Mouse (Mus musculus): ENCODE measurements around the gene Kifc5b.
A peak's percentile ranks its signal among the peaks of the same experiment; 100 is the strongest.
"Not testable (repeated sequence)": the region's sequence is repeated elsewhere in the genome, so short reads cannot be mapped to it uniquely, and the experiment has no call there.

The Kifc5b gene

DNA sequence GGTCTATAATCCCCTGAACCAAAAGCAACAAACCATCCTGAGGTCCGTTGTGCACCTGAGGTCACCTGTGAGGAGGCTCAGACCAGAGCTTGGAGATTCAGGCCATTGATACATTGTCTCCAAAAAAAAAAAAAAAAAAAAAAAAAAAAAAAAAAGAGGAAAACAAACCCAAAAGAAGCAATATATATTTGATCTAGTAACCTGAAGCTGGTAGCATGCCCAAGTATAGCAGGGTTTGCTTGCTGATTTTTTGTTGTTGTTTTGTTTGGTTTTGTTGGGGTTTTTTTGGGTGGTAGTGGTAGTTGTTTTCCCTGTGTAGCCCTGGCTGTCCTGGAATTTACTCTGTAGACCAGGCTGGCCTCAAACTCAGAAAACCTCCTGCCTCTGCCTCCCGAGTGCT, 1.5 kb downstream of the Kifc5b start:
- DNase-seq (ENCODE audit: low spot score in 2 of 2) = no peak

DNA sequence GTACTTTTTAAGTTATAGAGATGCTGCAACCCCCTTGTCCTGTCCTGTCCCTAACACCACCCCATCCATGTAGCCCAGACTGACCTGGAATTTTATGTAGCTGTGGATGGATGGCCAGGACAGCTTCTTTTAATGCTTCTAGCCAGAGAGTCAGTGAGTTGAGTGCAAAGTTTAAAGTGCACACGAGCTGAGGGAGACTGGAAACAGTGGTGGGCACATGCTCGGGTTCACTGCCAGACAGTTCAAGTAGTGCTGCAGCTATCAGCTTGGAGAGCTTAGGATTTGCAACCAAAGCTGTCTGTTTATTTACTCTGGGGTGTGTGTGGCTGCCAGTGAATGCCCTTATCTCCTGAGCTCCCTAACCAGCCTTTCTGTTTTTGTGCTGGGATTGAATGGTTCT, 2.6 kb downstream of the Kifc5b start:
- not testable (repeated sequence) for DNase-seq (ENCODE audit: low spot score in 2 of 2)

DNA sequence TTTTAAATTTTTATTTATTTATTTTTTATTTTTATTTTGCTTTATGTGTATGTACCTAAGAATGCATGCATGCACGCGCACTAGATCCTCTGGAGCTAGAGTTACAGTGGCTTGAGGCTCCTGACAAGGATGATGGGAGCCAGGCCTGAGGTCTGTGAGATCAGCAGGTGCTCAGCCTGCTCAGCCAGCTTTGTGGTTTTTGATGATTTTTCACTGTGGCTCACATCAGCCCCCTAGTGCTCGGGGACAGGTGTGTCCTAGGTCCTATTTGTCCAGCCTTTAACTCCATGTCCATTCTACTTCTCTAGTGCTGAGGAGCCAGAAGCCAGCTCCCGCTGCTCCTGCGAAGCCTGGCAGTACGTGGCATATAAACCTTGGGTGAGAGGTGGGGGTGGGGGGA, 5.5 kb downstream of the Kifc5b start:
- DNase-seq (ENCODE audit: low spot score in 2 of 2) = not testable (repeated sequence)

DNA sequence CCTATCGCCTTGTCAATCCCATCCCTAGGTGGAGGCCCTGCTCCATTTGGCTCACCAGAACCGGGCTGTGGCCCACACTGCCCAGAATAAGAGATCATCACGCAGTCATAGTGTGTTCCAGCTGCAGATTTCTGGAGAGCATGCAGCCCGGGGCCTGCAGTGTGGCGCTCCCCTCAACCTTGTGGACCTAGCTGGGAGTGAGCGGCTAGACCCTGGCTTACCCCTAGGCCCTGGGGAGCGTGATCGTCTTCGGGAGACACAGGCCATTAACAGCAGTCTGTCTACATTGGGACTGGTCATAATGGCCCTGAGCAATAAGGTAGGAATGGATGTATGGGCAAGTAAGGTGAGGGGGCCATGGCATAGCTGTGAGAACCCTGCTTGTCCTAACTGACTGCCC, 8.5 kb downstream of the Kifc5b start:
- not testable (repeated sequence) for DNase-seq (ENCODE audit: low spot score in 2 of 2)

DNA sequence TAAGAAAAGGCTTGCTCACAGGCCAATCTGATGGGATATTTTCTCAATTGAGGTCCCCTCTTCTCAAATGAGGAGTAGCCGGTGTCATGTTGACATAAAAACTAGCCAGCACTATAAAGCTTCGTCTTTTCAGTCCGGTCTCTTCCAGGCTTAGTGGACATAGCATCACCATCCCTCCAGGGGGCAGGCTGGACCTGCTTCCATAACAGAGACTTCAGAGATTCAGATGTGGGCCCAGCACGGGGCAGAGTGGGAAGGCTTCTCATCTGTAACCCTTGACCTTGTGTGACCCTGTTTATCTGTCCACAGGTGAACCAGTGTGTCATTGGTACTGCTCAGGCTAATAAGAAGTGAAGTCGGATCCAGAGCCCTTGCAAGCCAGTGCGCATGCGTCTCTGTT, 14.9 kb downstream of the Kifc5b start:
- DNase-seq (ENCODE audit: low spot score in 2 of 2) = peak; percentile 41 to 61

DNA sequence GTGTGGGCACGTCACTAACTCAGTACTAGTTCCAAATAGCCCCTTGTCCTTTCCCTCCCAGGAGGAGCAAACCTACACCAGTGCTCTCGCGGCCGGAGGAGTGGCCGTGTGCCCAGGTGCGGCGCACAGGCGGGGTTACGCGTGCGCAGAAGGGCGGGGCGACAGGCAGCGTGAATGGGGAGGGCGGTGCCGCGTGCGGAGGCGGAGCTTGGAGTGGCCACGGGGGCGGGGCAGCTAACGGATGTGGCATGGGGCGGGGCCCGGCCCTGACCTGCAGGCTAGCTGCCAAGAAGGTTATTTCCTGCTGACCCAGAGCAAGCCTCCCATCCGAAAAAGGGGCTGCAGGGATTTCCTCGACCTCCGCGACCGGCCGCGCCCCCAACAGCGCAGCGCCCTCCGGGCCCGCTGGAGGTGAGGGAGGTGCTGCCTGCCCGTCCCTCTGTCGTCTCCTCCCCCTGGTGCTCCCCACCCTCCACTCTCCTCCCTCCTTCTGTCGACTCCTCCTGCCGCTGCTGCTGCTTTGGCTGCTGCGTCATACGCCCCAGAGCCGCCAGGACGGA, 16.0 kb downstream of the Kifc5b start, which contains the start of gene Phf1:
Phf1 (plus strand) TSS at position 214 of the 560 bp plus-strand sequence.
- peak; percentile 94 to 98 for DNase-seq (ENCODE audit: low spot score in 2 of 2)

DNA sequence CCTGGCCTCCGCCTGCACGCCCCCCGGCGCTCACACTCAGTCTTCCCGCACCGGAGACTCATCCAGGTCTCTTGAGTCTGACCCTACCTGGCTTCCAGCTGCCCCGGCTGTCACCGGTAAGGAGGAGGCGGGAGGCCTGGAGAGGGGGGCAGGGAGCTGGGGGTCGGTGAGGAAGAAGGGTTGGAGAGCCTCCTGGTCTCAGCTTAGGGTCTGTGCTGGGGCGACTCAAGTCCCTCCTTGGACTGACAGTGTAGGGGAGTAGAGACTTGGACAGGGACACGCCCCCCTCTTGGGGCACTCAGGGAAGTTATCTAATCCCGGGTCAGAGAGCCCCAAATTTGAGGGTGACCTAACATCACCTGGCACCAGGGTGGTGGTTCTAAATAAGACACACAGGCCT, 16.5 kb downstream of the Kifc5b start:
- no peak for DNase-seq (ENCODE audit: low spot score in 2 of 2)

DNA sequence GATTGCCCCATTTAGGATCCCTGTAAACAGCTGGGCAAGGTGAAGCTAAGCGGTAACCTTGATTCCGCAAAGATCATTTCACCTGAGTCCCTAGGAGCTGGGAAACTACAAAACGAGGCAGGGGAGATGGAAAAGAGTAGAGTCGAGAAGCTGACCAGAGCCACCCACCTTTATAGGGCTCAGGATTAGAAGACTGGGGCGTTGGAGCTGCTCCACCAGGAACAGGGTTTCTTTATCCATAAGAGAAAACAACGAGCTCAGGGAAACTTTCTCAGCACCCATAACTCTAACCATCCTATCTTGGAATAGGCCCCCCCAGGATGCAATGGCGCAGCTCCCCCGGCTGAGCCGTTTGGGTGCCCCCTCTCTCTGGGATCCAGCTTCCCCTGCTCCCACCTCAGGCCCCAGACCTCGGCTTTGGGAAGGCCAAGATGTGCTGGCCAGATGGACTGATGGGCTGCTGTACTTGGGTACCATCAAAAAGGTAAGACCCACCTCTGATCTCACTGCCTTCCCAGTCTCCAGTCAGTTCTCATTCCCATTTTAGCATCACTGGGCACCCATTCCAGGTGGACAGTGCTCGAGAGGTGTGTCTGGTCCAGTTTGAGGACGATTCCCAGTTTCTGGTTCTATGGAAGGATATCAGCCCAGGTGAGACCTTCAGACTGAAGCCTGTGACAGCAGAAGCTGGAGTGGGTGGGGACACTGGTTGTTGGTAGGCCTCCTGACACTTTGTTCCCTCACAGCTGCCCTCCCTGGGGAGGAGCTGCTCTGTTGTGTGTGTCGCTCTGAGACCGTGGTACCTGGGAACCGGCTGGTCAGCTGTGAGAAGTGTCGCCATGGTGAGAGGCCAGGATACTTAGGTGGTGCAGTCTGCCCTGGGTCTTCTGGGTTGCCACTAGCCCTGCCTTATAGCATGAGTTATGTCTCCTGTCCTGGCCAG, 17.3 kb downstream of the Kifc5b start:
- DNase-seq (ENCODE audit: low spot score in 2 of 2) = no peak

DNA sequence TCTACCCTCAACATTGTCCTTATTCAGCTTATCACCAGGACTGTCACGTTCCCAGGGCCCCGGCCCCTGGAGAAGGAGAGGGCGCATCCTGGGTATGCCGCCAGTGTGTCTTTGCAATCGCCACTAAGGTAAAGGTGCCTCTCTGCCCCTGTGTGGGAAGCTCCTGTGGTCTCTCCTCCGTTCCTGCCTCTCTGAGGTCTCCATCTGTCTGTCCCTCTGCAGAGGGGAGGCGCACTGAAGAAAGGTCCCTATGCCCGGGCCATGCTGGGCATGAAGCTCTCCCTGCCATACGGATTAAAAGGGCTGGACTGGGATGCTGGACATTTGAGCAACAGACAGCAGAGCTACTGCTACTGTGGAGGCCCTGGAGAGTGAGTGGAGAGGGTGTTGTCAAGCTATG, 18.1 kb downstream of the Kifc5b start:
- DNase-seq (ENCODE audit: low spot score in 2 of 2) = no peak

DNA sequence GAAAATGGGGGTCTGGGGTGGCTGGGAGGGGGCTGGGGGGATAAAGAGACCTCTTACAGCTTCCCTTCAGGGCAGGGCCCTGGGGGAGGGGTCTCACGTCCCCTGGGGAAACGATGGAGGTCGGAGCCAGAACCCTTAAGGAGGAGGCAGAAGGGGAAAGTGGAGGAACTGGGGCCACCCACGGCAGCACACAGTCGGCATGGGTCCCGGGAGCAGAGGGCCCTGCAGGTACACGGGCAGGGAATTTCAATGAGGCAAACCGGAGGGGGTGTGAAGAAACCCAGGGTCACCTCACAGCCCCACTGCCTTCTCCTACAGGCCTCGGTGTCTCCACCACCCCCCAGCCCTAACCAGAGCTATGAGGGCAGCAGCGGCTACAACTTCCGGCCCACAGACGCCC, 19.6 kb downstream of the Kifc5b start:
- DNase-seq (ENCODE audit: low spot score in 2 of 2) = no peak

DNA sequence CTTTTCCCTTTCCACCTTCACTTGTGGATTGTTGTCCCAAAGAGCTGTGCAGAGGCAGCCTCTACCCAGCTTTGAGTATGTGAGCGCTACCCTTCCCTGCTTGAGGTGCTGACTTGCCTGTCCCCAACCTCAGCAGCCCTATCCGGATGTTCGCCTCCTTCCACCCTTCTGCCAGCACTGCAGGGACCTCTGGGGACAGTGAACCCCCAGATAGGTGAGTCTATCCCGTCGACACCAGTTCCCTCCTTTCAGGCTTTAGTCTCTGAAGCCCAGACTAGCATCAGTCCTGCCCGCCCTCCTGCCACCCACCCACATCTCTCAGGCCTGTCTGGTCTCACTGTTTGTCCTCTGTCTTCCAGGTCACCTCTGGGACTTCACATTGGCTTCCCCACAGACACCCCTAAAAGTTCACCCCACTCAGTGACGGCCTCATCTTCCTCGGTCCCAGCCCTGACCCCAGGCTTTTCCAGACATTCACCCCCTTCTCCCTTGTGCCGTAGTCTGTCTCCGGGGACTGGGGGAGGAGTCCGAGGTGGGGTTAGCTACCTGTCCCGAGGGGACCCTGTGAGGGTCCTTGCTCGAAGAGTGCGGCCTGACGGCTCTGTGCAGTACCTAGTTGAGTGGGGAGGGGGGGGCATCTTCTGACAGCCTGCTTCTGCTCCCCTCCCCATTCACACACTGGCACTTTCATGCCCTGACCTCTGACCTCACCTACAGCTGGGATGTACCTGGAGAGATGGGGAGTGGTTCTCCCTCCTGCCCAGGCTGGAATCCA, 20.2 kb downstream of the Kifc5b start:
- no peak for DNase-seq (ENCODE audit: low spot score in 2 of 2)

DNA sequence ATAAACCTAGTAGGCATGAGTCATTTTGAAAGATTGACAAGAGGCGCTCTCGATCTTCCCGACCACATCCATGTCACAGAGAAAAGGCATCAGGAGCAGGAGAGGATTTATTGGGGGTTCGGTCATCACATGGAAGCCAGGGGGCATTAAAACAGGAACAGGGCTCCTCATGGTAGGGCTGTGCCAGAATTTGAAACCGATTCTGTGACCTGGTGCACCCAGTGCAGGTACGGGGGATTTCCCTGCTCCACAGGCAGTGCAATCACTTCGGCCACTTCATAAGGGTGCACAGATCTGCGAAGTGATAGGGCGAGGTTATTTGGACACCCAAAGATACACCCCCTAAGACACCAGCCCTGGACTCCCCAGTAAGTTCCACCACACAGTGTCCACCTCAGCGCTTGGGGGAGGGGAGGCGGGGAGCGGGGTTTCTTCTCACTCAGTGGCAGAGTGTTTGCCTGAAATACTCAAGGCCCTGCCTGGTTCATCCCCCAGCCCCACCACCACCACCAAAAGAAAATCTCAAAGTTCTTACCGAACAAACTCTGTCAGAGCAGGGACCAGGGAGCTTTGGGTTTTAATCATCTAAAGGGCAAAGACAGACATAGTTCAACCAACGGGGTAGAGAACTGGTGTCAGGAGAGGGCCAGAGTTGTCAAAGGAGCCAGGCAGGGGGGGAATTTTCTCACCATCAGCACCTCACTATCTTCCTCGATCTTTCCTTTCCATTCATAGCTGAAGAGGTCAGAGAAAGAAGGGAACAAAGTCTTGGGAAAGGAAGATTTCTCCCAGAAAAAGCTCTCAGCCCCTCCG, 21.2 kb downstream of the Kifc5b start:
- DNase-seq (ENCODE audit: low spot score in 2 of 2) = no peak

DNA sequence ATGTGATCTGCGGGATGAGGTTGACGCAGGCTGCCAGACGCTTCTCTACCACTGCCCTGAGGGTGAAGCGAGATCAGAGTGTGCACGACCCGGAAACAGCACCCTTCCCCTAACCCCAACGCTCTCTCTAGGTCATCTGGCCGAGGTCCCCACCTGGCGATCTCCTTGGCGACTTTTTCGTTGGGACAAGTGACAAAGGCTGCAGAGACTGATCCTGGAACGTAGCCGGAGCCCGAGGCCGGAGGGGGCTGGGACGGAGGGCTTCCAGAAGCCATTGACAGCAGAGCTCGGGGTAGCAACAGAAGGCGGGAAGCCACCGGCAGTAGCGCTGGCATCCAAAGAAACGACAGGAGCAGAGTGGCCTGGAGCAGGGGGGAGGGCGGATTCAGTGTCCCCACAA, 21.8 kb downstream of the Kifc5b start:
- no peak for DNase-seq (ENCODE audit: low spot score in 2 of 2)

DNA sequence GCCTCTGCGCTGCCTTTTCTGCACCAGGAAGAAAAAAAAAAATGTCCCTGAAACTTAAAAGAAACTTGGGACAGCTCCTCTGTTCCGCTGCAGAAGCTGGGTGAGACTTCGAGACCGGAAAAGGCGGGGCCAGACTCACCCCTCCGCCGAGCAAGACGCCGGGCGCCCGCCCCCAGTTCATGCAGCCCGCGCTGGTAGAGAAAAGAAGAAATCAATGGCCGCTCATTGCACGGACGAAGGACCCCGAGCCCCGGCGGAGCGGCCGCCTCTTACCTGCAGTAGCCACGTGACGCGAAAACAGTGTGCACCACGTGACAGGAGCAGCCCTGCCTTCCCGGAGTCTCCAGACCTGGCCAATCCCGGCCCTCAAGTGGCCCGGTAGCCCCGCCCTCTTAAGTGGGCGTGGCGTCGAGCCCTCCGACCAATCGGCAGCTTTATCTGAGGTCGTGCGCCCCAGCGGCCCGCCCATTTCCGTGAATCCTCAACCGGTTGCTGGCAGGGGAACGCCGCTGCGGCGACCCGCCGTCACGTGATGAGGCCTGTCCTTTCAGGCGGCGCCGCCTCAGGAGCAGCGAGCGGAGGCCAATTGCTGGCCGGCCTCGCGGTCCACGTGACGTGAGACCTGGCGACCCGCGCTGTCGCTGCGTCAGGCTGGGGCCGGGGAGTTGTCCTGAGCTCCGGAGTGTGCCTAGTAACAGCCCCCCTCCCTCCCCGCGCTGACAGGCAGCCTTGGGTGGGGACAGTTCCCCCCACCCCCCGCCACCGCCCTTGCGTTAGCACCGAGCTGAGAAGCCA, 22.5 kb downstream of the Kifc5b start, which contains the start of gene Cuta:
Cuta (minus strand) TSS at position 392 of the 795 bp plus-strand sequence.
- peak; percentile 99 to 100 for DNase-seq (ENCODE audit: low spot score in 2 of 2)

DNA sequence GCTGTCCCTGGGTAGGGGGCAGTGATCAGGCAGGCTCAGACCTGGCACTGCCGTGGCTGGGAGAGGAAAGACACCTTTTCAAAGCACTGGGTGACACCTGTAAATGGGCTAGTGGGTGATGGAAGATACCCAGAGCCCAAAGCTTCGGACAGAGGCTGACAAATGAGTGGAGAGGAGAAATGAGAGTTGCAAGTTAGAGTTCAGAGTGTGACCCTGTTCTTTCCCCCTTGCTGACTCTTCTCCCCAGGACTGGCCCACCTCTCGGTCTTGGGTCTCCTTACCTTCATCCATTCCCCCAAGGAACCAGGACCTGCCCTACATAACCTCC, 23.0 kb downstream of the Kifc5b start:
- DNase-seq (ENCODE audit: low spot score in 2 of 2) = no peak

DNA sequence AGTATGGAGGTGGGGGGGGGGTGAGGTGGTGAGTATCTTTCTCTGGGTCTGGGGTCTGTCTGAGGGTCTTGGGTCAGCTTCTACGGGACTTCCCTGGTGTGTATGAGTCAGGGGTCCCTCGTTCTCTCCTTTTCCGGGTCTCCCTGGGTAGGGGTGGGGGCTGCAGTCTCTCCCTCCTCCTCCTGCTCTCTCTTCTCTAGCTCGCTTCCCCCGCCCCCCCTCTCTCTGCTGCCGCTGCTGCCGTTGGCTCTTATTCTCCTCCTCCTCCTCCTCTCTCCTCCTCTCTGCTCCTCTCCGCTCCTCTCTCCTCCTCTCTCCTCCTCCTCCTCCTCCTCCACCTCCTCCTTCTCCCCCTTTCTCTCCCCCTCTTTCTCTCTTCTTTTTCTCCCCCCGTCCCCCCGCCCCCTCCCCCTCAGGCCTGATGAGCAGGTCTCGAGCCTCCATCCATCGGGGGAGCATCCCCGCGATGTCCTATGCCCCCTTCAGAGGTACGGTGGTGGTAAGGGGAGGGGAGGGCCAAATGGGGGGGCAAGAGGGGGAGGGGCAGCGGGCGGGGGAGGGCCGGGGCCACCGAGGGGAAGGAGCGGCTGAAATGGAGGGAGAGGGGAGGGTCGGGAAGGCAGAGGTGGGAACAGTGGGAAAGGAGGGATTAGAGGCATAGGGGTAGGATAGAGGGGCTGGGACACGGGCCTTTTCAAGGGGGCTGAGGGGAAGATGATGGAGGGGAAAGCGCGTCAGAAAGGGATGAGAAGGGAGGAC, 24.3 kb downstream of the Kifc5b start, which contains the start of gene Syngap1:
Syngap1 (plus strand) TSS at position 223 of the 759 bp plus-strand sequence.
- peak in 1 of 2 experiments; percentile 21 for DNase-seq (ENCODE audit: low spot score in 2 of 2)

DNA sequence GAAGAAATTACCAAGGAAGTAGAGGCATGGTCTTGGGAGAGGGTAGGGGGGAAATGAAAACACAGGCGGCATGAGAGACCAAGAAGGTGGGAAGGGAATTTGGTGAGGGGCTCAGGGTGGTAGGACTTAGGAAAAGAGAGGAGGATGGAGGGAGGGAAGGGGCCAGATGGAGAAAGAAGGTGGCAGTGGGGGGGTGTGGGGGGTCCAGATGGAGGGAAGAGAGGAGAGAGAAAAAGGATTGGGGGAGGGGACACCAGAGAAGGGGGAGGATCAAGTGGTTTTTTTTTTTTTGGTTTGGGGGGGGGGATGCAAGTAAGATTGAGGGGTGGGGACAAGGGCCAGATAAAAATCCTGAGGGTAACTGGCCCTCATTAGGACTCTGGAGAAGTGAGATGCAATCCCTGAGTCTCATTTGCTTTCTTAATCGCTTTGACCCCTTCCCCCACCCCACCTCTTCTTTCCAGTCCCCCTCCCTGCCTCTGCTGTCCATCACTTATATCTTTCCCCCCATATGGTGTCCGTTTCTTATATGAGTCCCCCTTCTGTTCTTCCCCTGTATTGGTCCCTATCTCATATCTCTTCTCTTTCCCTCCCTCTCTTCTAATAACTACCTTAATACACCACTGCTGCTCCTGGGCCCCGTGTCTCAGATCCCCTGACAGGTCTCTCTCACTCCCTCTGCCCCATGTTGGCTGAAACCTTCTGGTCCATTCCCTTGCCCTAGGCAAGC, 25.1 kb downstream of the Kifc5b start:
- no peak for DNase-seq (ENCODE audit: low spot score in 2 of 2)

DNA sequence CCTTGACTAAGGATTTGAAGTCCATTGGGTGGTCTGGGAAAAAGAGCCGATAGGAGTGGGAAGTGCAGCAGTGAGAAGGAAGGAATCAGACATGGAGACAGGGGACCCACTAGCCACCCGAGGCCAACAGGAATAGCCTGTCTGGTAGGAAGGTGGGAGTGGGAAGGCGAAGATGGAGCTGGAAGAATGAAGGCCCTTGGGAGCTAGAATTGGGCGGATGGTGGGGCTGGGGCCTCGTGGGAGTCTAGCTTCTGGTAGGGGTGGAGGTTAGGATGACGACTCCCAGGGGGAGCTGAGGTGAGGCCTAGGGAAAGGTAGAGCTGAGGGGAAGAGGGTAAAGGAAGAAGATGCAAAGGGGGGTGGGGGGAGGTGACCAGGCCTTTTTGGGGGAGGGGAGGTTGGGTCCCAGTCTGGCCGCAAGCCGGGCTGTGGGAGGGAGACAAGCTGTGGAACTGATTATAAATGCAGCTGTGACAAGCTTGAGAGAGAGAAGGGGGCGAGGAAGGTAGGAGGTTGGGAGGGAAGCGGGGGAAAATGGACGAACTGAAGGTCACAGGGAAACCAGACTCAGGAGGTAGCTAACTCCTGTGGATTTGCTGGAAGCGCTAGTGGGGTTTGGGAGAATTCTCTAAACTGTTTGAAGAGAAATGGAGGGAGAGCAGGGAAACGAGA, 29.1 kb downstream of the Kifc5b start:
- peak in 1 of 2 experiments; percentile 16 for DNase-seq (ENCODE audit: low spot score in 2 of 2)

DNA sequence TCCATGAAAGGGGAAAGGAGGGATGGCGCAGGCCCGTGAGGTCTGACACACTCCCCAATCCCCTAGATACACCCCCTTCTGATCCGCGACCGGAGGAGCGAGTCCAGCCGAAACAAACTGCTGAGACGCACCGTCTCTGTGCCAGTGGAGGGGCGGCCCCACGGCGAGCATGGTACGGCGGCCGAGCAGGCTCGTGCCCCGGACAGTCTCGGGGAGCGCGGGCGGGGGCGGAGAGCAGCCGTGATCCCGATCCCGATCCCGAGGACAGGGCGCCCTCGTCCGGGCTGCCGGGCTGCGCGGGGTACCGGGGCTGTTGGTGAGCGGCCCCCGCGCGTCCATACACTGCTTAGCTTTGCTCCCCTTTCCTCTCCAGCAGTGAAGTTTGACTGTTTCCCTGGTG, 29.7 kb downstream of the Kifc5b start:
- DNase-seq (ENCODE audit: low spot score in 2 of 2) = peak; percentile 74 to 78

All from urinary bladder, postnatal 4 days (tissue).